Mouse (Mus musculus) cortical plate, adult 2 months (tissue): Measurements from ENCODE around the gene Nudt16. TPM values are rescaled to one million over a fixed set of nuclear protein-coding genes. Genes with fewer than 3 reads are reported as not detected.

Experiments used
- H3K27ac ChIP-seq: fragments of 200-500 bp; 2 replicates; pipeline ENCODE4 v1.5.1; 2012; ENCODE audit warnings: low read length, control low read depth, inconsistent platforms; ENCODE audit not compliant: insufficient read depth
- H3K4me1 ChIP-seq: fragments of 200-500 bp; 2 replicates; pipeline ENCODE4 v1.6.1; 2011; ENCODE audit warnings: low read length; ENCODE audit not compliant: control insufficient read depth, insufficient read depth
- H3K4me3 ChIP-seq: fragments of 200-500 bp; 2 replicates; pipeline ENCODE4 v1.5.1; 2011; ENCODE audit warnings: mild to moderate bottlenecking, low read length, control low read depth; ENCODE audit not compliant: insufficient read depth
- CTCF ChIP-seq: fragments of 200-500 bp; IDR thresholded peaks from 2 replicates; pipeline ENCODE4 v1.5.1; 2011; ENCODE audit warnings: mild to moderate bottlenecking, control low read depth, low read length; ENCODE audit not compliant: insufficient read depth; ENCODE audit errors: extremely low read depth
- POLR2A ChIP-seq: fragments of 200-500 bp; IDR thresholded peaks from 2 replicates; pipeline ENCODE4 v1.6.1; 2011; ENCODE audit warnings: mild to moderate bottlenecking, low read length, control low read depth; ENCODE audit not compliant: insufficient read depth; ENCODE audit errors: extremely low read depth
- polyA plus RNA-seq: library from polyadenylated mRNA; depleted of rRNA; stranded (reverse); fragments of >200 nt; gene quantifications from 2 replicates; pipeline ENCODE4 v1.2.3, GENCODE M21; 2012; rRNA removed

The Nudt16 gene
- polyA plus RNA-seq, 1 experiment, result 17.7 TPM

DNA sequence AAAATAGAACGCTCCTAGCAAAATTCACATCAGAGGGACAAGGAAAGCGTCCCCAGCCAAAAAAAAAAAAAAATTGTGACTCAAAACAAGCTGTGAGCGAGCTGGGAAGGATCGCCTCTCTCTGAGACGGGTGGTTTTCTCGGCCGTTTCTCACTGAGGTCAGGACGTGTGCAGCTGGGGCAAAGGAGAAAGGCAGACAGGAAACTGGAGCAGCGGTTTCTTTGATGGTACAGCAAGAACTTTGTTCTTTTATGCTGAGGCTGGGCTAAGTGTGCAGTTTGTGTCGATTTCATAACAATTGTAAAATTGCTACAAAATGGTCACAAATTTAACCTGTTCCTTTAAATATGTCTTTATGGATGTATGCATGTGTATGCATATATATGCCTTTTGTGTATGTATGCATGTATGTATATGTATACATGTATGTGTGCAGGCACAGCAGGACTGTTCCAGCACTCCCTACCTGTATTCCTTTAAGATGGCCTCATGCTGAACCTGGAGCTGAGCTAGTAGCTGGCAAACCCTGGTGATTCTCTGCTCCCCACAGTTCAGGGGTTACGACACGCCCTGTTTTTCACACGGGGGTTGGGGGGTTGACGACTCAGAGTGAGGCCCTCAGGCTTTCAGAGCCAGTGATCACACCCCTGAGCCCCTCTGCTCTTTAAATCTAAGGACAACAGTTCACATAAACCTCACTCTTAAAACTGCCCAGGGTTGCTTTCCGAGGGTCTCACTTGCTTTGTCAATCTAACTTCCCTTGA, 30.6 kb downstream of the Nudt16 start:
- Histone ChIP-seq H3K27ac (no peak overlapping the region), H3K4me1 (peaks cover 2% of the 10 kb centered on the region; the same call in 1 of the 2 replicates), H3K4me3 (no peak overlapping the region)
- TF ChIP-seq CTCF (no peak), POLR2A (no peak)

DNA sequence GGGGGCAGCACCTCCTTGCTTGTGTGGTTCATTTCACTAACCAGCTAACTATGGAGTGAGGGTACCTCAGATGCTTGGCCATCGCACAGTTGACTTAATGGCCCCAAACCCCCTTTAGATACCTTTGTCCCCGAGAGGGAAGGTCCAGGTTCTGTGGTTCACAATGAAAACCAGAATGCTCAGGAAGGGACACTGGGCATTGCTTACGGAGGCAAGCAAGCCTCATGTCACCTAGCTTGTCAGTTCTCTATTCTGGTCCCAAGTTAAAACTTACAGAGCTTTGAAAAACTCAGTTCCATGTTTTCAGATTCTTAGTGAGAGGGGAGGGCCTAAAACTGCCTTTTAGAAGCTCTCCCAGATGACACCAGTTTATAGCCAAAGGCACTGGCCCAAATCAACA, 51.4 kb downstream of the Nudt16 start:
- Histone ChIP-seq H3K27ac (no peak overlapping the region), H3K4me3 (no peak overlapping the region), H3K4me1 (no peaks in the 10 kb centered on the region)
- no peak for TF ChIP-seq CTCF
- no peak for TF ChIP-seq POLR2A

Other genes starting within 250 kb of the Nudt16 start
- gene Mrpl3, start 78.6 kb downstream of the Nudt16 start, polyA plus RNA-seq, result 67.0 and 67.7 TPM in 2 replicates
- gene 1700080E11Rik, start 13.3 kb upstream of the Nudt16 start, polyA plus RNA-seq, result not detected in 2 replicates